Mouse (Mus musculus) ES-Bruce4 (cell line): ENCODE measurements around the gene Arhgap10. TPM values are rescaled to one million over a fixed set of nuclear protein-coding genes. Genes with fewer than 3 reads are reported as not detected.

ENCODE experiments used
- H3K27ac ChIP-seq: 2 replicates; pipeline ENCODE4 v1.5.1; 2012; ENCODE audit warnings: low read length, inconsistent platforms; ENCODE audit not compliant: insufficient read depth
- H3K27me3 ChIP-seq: 2 replicates; pipeline ENCODE4 v1.6.1; 2012; ENCODE audit warnings: mild to moderate bottlenecking, low read length, inconsistent platforms; ENCODE audit not compliant: control insufficient read depth, poor library complexity, insufficient read depth, severe bottlenecking
- H3K36me3 ChIP-seq: 2 replicates; pipeline ENCODE4 v1.6.1; 2012; ENCODE audit warnings: inconsistent platforms, mild to moderate bottlenecking, low read length, moderate library complexity; ENCODE audit not compliant: control insufficient read depth, poor library complexity, insufficient read depth, severe bottlenecking
- H3K4me1 ChIP-seq: one replicate; pipeline ENCODE4 v1.8.1; 2011; ENCODE audit warnings: low read length; ENCODE audit not compliant: control insufficient read depth, insufficient read depth
- H3K4me3 ChIP-seq: 2 replicates; pipeline ENCODE4 v1.5.1; 2011; ENCODE audit warnings: low read depth, mild to moderate bottlenecking, low read length
- H3K9ac ChIP-seq: 2 replicates; pipeline ENCODE4 v1.6.1; 2012; ENCODE audit warnings: low read depth, mild to moderate bottlenecking, inconsistent platforms; ENCODE audit not compliant: poor library complexity, severe bottlenecking
- H3K9me3 ChIP-seq: replicated peaks from 2 replicates; pipeline ENCODE4 v1.6.1; 2012; ENCODE audit warnings: mild to moderate bottlenecking, low read length, inconsistent platforms; ENCODE audit not compliant: control insufficient read depth, poor library complexity, insufficient read depth, severe bottlenecking
- CTCF ChIP-seq: IDR thresholded peaks from one replicate; pipeline ENCODE4 v1.8.1; 2011; ENCODE audit warnings: low read depth, low read length
- EP300 ChIP-seq: IDR thresholded peaks from 2 replicates; pipeline ENCODE4 v1.6.1; 2011; ENCODE audit warnings: low read depth, low read length; ENCODE audit not compliant: insufficient read depth
- POLR2A ChIP-seq: IDR thresholded peaks from one replicate; pipeline ENCODE4 v1.8.1; 2011; ENCODE audit warnings: low read length; ENCODE audit not compliant: insufficient read depth
- polyA plus RNA-seq: library from polyadenylated mRNA; stranded (reverse); fragments of >200 nt; gene quantifications from 2 replicates; pipeline ENCODE4 v1.2.4, GENCODE M21; 2011; ENCODE audit warnings: low read depth; ENCODE audit not compliant: missing spikeins, insufficient read depth, insufficient read length

Arhgap10 gene
- polyA plus RNA-seq, 1 experiment: 26.0 TPM

DNA sequence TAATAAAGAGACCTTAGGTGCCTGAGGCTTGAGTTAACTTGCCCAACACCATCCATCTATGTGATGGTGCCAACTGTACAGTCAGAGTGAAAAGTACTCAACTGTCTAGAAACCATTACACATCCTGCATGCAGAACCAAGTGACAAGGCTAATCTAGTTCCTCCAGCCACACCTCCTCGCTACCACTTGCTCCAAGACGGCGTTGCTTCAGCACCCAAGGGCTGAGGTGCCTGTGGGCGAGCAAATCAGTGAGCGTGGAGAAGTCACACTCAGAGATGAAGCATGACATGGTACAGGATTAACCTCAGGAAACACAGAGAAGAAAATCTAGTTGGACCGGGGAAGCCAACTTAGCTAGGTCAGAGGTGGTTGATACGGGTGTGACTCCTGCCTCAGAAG lies 8.7 kb downstream of the Arhgap10 start:
- no peaks in the 10 kb centered on the region for H3K9me3 ChIP-seq
- H3K4me1 ChIP-seq: no peaks in the 10 kb centered on the region
- H3K9ac ChIP-seq: no peak overlapping the region
- TF ChIP-seq POLR2A: no peak
- TF ChIP-seq CTCF: no peak
- no peak for TF ChIP-seq EP300
- no peak overlapping the region for H3K4me3 ChIP-seq
- no peaks in the 10 kb centered on the region for H3K27me3 ChIP-seq
- no peaks in the 10 kb centered on the region for H3K36me3 ChIP-seq
- no peak overlapping the region for H3K27ac ChIP-seq

DNA sequence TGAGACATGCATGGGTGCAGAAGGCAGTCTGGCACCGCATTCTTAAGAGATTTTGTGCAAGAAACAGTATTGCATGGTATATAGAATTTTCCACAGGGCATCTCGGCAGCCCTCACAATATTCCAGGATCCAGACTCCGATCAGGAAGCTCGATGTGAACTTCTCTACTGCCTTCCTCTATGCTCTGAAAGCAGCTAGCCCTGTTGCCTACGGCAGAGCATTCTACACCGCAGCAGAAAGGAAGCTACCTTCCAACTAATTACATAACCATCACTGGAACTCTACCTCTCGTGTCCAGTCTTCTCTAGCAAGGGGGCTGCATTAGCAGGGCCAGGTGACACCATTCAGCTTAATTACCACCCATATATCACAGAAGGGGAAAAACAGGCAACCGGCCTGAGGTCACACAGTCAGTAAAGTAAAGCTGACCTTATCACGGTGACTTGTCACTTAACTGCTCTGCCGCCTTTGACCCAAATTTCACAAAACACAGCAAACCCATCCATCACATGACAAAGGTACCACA lies 10.2 kb downstream of the Arhgap10 start:
- Histone ChIP-seq H3K9ac (no peak overlapping the region), H3K27ac (no peak overlapping the region), H3K4me1 (no peaks in the 10 kb centered on the region), H3K9me3 (no peaks in the 10 kb centered on the region), H3K4me3 (no peak overlapping the region), H3K36me3 (no peaks in the 10 kb centered on the region), H3K27me3 (no peaks in the 10 kb centered on the region)
- TF ChIP-seq CTCF (no peak), EP300 (no peak), POLR2A (no peak)

DNA sequence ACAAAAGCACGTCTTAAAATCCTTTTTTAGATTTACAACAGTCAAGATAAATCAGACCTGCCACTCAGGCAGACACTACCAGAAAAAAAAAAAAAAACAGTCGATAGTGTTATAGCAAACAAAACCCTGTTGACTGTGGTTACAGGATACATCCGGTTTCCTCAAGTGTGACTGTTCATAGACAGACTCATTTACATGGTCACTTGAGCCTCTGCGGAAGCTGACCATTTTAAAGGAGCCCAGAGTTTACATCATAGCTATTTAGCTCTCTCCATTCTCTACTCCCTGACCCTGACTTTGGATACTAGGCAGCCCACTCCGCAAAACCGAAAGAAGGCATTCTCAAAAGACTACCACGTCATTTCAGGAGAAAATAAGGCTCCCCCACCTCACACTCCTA lies 11.2 kb downstream of the Arhgap10 start:
- Histone ChIP-seq H3K4me1 (no peaks in the 10 kb centered on the region), H3K9me3 (no peaks in the 10 kb centered on the region), H3K9ac (no peak overlapping the region), H3K36me3 (no peaks in the 10 kb centered on the region), H3K27me3 (no peaks in the 10 kb centered on the region), H3K27ac (no peak overlapping the region), H3K4me3 (no peak overlapping the region)
- no peak for TF ChIP-seq POLR2A

- H3K27me3 ChIP-seq: no peaks in the 10 kb centered on the region
- H3K4me3 ChIP-seq: no peak overlapping the region
- no peak overlapping the region for H3K27ac ChIP-seq
- TF ChIP-seq EP300 (no peak), CTCF (no peak), POLR2A (no peak)
- H3K4me1 ChIP-seq: no peaks in the 10 kb centered on the region
- no peaks in the 10 kb centered on the region for H3K36me3 ChIP-seq
- no peak overlapping the region for H3K9ac ChIP-seq
- no peaks in the 10 kb centered on the region for H3K9me3 ChIP-seq
These were observed 15.2 kb downstream of the Arhgap10 start for GRCm38 (mm10) chr8:77502547-77502946.

DNA sequence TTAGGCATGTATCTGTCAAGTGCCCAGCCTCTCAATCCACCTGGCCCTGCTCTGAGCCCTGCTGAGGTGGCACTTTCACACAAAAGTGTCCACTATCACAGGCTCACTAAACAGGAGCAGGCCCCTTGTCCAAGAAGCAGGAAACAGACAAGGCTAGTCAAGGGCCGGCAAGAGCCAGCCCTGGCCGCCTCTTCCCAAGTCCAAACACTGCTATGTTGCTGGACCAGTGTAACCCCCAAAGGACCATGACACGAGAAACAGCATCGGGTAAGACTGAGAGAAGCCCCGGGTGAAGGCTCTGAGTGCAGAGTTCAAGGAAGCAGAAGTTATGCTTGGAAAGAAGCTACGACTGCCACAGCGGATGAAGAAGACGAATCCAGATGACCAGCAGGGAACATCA lies 16.6 kb downstream of the Arhgap10 start:
- H3K27me3 ChIP-seq: no peaks in the 10 kb centered on the region
- no peaks in the 10 kb centered on the region for H3K36me3 ChIP-seq
- H3K9me3 ChIP-seq: no peaks in the 10 kb centered on the region
- no peak overlapping the region for H3K4me3 ChIP-seq
- no peak overlapping the region for H3K9ac ChIP-seq
- no peak overlapping the region for H3K27ac ChIP-seq
- TF ChIP-seq EP300 (no peak), POLR2A (no peak), CTCF (no peak)
- H3K4me1 ChIP-seq: no peaks in the 10 kb centered on the region

GRCm38 (mm10) chr8:77500264-77500663 lies 17.5 kb downstream of the Arhgap10 start:
- no peaks in the 10 kb centered on the region for H3K9me3 ChIP-seq
- no peaks in the 10 kb centered on the region for H3K4me1 ChIP-seq
- TF ChIP-seq POLR2A (no peak), CTCF (no peak), EP300 (no peak)
- no peak overlapping the region for H3K9ac ChIP-seq
- H3K27me3 ChIP-seq: no peaks in the 10 kb centered on the region
- no peaks in the 10 kb centered on the region for H3K36me3 ChIP-seq
- no peak overlapping the region for H3K27ac ChIP-seq
- H3K4me3 ChIP-seq: no peak overlapping the region
